Mouse (Mus musculus): ENCODE measurements at regions not wholly inside any gene's neighbourhood (a gene's known extent, or its start where the extent isn't known, plus 50 kb on each side); places are given as distances from the start of the nearest gene placed in this dataset.

- no peak for DNase-seq (ENCODE audit: low read depth in 1 of 2, low spot score in 2 of 2)
These were observed 610.2 kb upstream of the Clint1 start for GRCm38 (mm10) chr11:45241671-45242070.

- DNase-seq (ENCODE audit: low read depth in 1 of 2, low spot score in 2 of 2): no peak
These were observed 607.1 kb upstream of the Clint1 start for GRCm38 (mm10) chr11:45244796-45245195.

- DNase-seq (ENCODE audit: low read depth in 1 of 2, low spot score in 2 of 2): no peak
These were observed 595.8 kb upstream of the Clint1 start for GRCm38 (mm10) chr11:45256019-45256418.

GRCm38 (mm10) chr11:45262198-45262597 lies 589.7 kb upstream of the Clint1 start:
- DNase-seq (ENCODE audit: low read depth in 1 of 2, low spot score in 2 of 2): no peak

GRCm38 (mm10) chr11:45264001-45264400 lies 587.9 kb upstream of the Clint1 start:
- no peak for DNase-seq (ENCODE audit: low read depth in 1 of 2, low spot score in 2 of 2)

GRCm38 (mm10) chr11:45265171-45265988 lies 586.5 kb upstream of the Clint1 start:
- no peak for DNase-seq (ENCODE audit: low read depth in 1 of 2, low spot score in 2 of 2)

GRCm38 (mm10) chr11:45265989-45266302 lies 585.9 kb upstream of the Clint1 start:
- DNase-seq (ENCODE audit: low read depth in 1 of 2, low spot score in 2 of 2): no peak

GRCm38 (mm10) chr11:45269215-45269614 lies 582.6 kb upstream of the Clint1 start:
- DNase-seq (ENCODE audit: low read depth in 1 of 2, low spot score in 2 of 2): no peak

GRCm38 (mm10) chr11:45271206-45271605 lies 580.6 kb upstream of the Clint1 start:
- DNase-seq (ENCODE audit: low read depth in 1 of 2, low spot score in 2 of 2): no peak

GRCm38 (mm10) chr11:45274446-45275119 lies 577.3 kb upstream of the Clint1 start:
- no peak for DNase-seq (ENCODE audit: low read depth in 1 of 2, low spot score in 2 of 2)

GRCm38 (mm10) chr11:45275170-45275569 lies 576.7 kb upstream of the Clint1 start:
- no peak for DNase-seq (ENCODE audit: low read depth in 1 of 2, low spot score in 2 of 2)

GRCm38 (mm10) chr11:45296772-45297171 lies 555.1 kb upstream of the Clint1 start:
- DNase-seq (ENCODE audit: low read depth in 1 of 2, low spot score in 2 of 2): no peak

- DNase-seq (ENCODE audit: low read depth in 1 of 2, low spot score in 2 of 2): no peak
These were observed 539.9 kb upstream of the Clint1 start for GRCm38 (mm10) chr11:45311934-45312333.

- no peak for DNase-seq (ENCODE audit: low read depth in 1 of 2, low spot score in 2 of 2)
These were observed 528.1 kb upstream of the Clint1 start for GRCm38 (mm10) chr11:45323766-45324165.

- DNase-seq (ENCODE audit: low read depth in 1 of 2, low spot score in 2 of 2): no peak
These were observed 521.5 kb upstream of the Clint1 start for GRCm38 (mm10) chr11:45330319-45330718.

- no peak for DNase-seq (ENCODE audit: low read depth in 1 of 2, low spot score in 2 of 2)
These were observed 518.1 kb upstream of the Clint1 start for GRCm38 (mm10) chr11:45333756-45334155.

- DNase-seq (ENCODE audit: low read depth in 1 of 2, low spot score in 2 of 2): no peak
These were observed 502.5 kb upstream of the Clint1 start for GRCm38 (mm10) chr11:45349331-45349730.

- DNase-seq (ENCODE audit: low read depth in 1 of 2, low spot score in 2 of 2): no peak
These were observed 486.5 kb upstream of the Clint1 start for GRCm38 (mm10) chr11:45365343-45365742.

GRCm38 (mm10) chr11:45389243-45390146 lies 462.4 kb upstream of the Clint1 start:
- no peak for DNase-seq (ENCODE audit: low read depth in 1 of 2, low spot score in 2 of 2)

- no peak for DNase-seq (ENCODE audit: low read depth in 1 of 2, low spot score in 2 of 2)
These were observed 455.8 kb upstream of the Clint1 start for GRCm38 (mm10) chr11:45396009-45396408.

GRCm38 (mm10) chr11:45398188-45398587 lies 453.7 kb upstream of the Clint1 start:
- DNase-seq (ENCODE audit: low read depth in 1 of 2, low spot score in 2 of 2): no peak
